Mouse (Mus musculus) forebrain, postnatal 0 days (tissue): ENCODE data around the gene 2310011J03Rik. TPM values are rescaled to one million over a fixed set of nuclear protein-coding genes. Genes with fewer than 3 reads are reported as not detected.
A peak's percentile ranks its signal among the peaks of the same experiment; 100 is the strongest.

Experiments
- ATAC-seq: fragments of 200-750 bp; cut with Nextera tagmentation; 2 replicates; pipeline ENCODE4 v1.8.0; 2017; ENCODE audit warnings: mild to moderate bottlenecking, moderate library complexity
- DNase-seq: peaks from one replicate; pipeline ENCODE4 v3.0.0-alpha.2; 2015
- H3K27ac ChIP-seq: fragments of 300-500 bp; sonication (generic); 2 replicates; pipeline ENCODE4 v1.5.1; 2014; ENCODE audit warnings: low read depth, mild to moderate bottlenecking, antibody characterized with exemption, low read length, moderate library complexity, mixed read lengths
- H3K27me3 ChIP-seq: fragments of 300-500 bp; sonication (generic); 2 replicates; pipeline ENCODE4 v1.6.1; 2014; ENCODE audit warnings: mild to moderate bottlenecking, low read length, mixed read lengths; ENCODE audit not compliant: insufficient read depth
- H3K36me3 ChIP-seq: fragments of 300-500 bp; sonication (generic); 2 replicates; pipeline ENCODE4 v1.6.1; 2014; ENCODE audit warnings: mild to moderate bottlenecking, moderate library complexity; ENCODE audit not compliant: insufficient read depth
- H3K4me1 ChIP-seq: fragments of 300-500 bp; sonication (generic); 2 replicates; pipeline ENCODE4 v1.6.1; 2014; ENCODE audit warnings: antibody characterized with exemption; ENCODE audit not compliant: insufficient read depth
- H3K4me2 ChIP-seq: fragments of 300-500 bp; sonication (generic); 2 replicates; pipeline ENCODE4 v1.6.1; 2014; ENCODE audit warnings: low read depth, mild to moderate bottlenecking, moderate library complexity
- H3K4me3 ChIP-seq: fragments of 300-500 bp; sonication (generic); 2 replicates; pipeline ENCODE4 v1.5.1; 2014; ENCODE audit warnings: low read depth, low read length, mixed read lengths
- H3K9ac ChIP-seq: fragments of 300-500 bp; sonication (generic); 2 replicates; pipeline ENCODE4 v1.6.1; 2014; ENCODE audit warnings: mild to moderate bottlenecking
- H3K9me3 ChIP-seq: fragments of 300-500 bp; sonication (generic); 2 replicates; pipeline ENCODE4 v1.6.1; 2016; ENCODE audit warnings: low read length
- CTCF ChIP-seq: sonication (generic); IDR thresholded peaks from 2 replicates; pipeline ENCODE4 v1.5.1; 2016; ENCODE audit warnings: antibody characterized with exemption, control low read depth, low read depth
- WGBS: fragments of 180-500 bp; shearing (Covaris S2); extraction: QIAGEN DNeasy Blood & Tissue Kit; methylation state at CpG from one replicate; pipeline ENCODE4 v1.1.7; 2014; 5-methylcytosine and 5-hydroxymethylcytosine counted together
- microRNA-seq, 2 experiments: library from miRNA; unstranded; fragments of <30 nt; microRNA quantifications; one replicate each; pipeline ENCODE4; 2016
- polyA plus RNA-seq: library from polyadenylated mRNA; unstranded; fragments of >200 nt; fragmentation: Nextera tagmentation; extraction: Ambion mirVana; gene quantifications from 2 replicates; pipeline ENCODE4 v1.2.1, GENCODE M21; 2015
- total RNA-seq: library from RNA; depleted of rRNA; stranded (reverse); fragments of >200 nt; gene quantifications from 2 replicates; pipeline ENCODE4 v1.2.3, GENCODE M21; 2014; rRNA removed

The 2310011J03Rik gene
- total and polyA plus RNA-seq, 2 experiments from 2014 or later: 22.8 to 32.4 TPM

- Histone ChIP-seq H3K27me3 (no peaks in the 10 kb centered on the region), H3K27ac (no peak overlapping the region), H3K4me2 (no peak overlapping the region), H3K4me3 (no peak overlapping the region), H3K4me1 (no peaks in the 10 kb centered on the region), H3K9me3 (no peaks in the 10 kb centered on the region), H3K36me3 (peaks cover 55% of the 10 kb centered on the region), H3K9ac (no peak overlapping the region)
- 91% methylated on average over 5 of the region's 5 CpGs for WGBS
- DNase-seq: no peak
- no peak for TF ChIP-seq CTCF
- ATAC-seq: no peak
These were observed 44.1 kb downstream of the 2310011J03Rik start for GRCm38 (mm10) chr10:80276238-80276637.

GRCm38 (mm10) chr10:80273847-80274246 lies 46.5 kb downstream of the 2310011J03Rik start:
- no peak for ATAC-seq
- Histone ChIP-seq H3K9me3 (no peaks in the 10 kb centered on the region), H3K27ac (no peak overlapping the region), H3K4me2 (no peak overlapping the region), H3K4me1 (no peaks in the 10 kb centered on the region), H3K27me3 (no peaks in the 10 kb centered on the region), H3K9ac (no peak overlapping the region), H3K36me3 (peaks cover 33% of the 10 kb centered on the region), H3K4me3 (no peak overlapping the region)
- no peak for TF ChIP-seq CTCF
- DNase-seq: no peak
- WGBS: 87% methylated on average over 3 of the region's 3 CpGs

GRCm38 (mm10) chr10:80271870-80272585 lies 48.3 kb downstream of the 2310011J03Rik start:
- Histone ChIP-seq H3K27me3 (no peaks in the 10 kb centered on the region), H3K27ac (no peak overlapping the region), H3K4me2 (no peak overlapping the region), H3K4me1 (peaks cover 9% of the 10 kb centered on the region), H3K4me3 (no peak overlapping the region), H3K36me3 (peaks cover 14% of the 10 kb centered on the region), H3K9me3 (no peaks in the 10 kb centered on the region), H3K9ac (no peak overlapping the region)
- 90% methylated on average over 8 of the region's 8 CpGs for WGBS
- ATAC-seq (no peak), DNase-seq (no peak)
- no peak for TF ChIP-seq CTCF

GRCm38 (mm10) chr10:80271186-80271843 lies 49.0 kb downstream of the 2310011J03Rik start:
- H3K9ac ChIP-seq: no peak overlapping the region
- H3K9me3 ChIP-seq: no peaks in the 10 kb centered on the region
- no peak overlapping the region for H3K4me3 ChIP-seq
- H3K4me2 ChIP-seq: no peak overlapping the region
- DNase-seq (no peak), ATAC-seq (no peak)
- H3K4me1 ChIP-seq: peaks cover 15% of the 10 kb centered on the region
- H3K27ac ChIP-seq: no peak overlapping the region
- no peak for TF ChIP-seq CTCF
- 90% methylated on average over 5 of the region's 5 CpGs for WGBS
- no peaks in the 10 kb centered on the region for H3K27me3 ChIP-seq
- H3K36me3 ChIP-seq: peaks cover 12% of the 10 kb centered on the region; the same call in 1 of the 2 replicates

GRCm38 (mm10) chr10:80270734-80271181 lies 49.6 kb downstream of the 2310011J03Rik start:
- H3K9me3 ChIP-seq: no peaks in the 10 kb centered on the region
- no peaks in the 10 kb centered on the region for H3K27me3 ChIP-seq
- peaks cover 7% of the 10 kb centered on the region; the same call in 1 of the 2 replicates for H3K36me3 ChIP-seq
- peak overlapping the region; percentile 22; the same call in 1 of the 2 replicates for H3K9ac ChIP-seq
- no peak overlapping the region for H3K27ac ChIP-seq
- no peak overlapping the region for H3K4me3 ChIP-seq
- TF ChIP-seq CTCF: no peak
- peaks cover 15% of the 10 kb centered on the region for H3K4me1 ChIP-seq
- no peak overlapping the region for H3K4me2 ChIP-seq
- WGBS: 66% methylated on average over 6 of the region's 6 CpGs
- DNase-seq: no peak
- ATAC-seq: no peak

- Histone ChIP-seq H3K4me1 (peaks cover 15% of the 10 kb centered on the region), H3K36me3 (peaks cover 4% of the 10 kb centered on the region; the same call in 1 of the 2 replicates), H3K9ac (peak overlapping the region; percentile 22; the same call in 1 of the 2 replicates), H3K4me2 (no peak overlapping the region), H3K9me3 (no peaks in the 10 kb centered on the region), H3K27ac (no peak overlapping the region), H3K4me3 (no peak overlapping the region), H3K27me3 (no peaks in the 10 kb centered on the region)
- TF ChIP-seq CTCF: no peak
- no peak for ATAC-seq
- 98% methylated on average over 2 of the region's 2 CpGs for WGBS
- no peak for DNase-seq
These were observed 50.2 kb downstream of the 2310011J03Rik start for GRCm38 (mm10) chr10:80270099-80270498.

Small RNAs within 50 kb of the gene (microRNA-seq; reads per million reads assigned to microRNA genes)
- 0.85 to 1.5 reads per million in 2 experiments for gene Mir6911

Other genes starting within 250 kb of the 2310011J03Rik start
- gene Sbno2, start 215.0 kb downstream of the 2310011J03Rik start, total RNA-seq: 19.2 and 24.2 TPM in 2 replicates
- gene Sbno2, start 215.0 kb downstream of the 2310011J03Rik start, polyA plus RNA-seq: 4.6 and 6.8 TPM in 2 replicates
- 77.2 and 77.8 TPM in 2 replicates for gene Stk11, start 204.7 kb downstream of the 2310011J03Rik start, total RNA-seq
- 13.6 and 14.8 TPM in 2 replicates for gene Stk11, start 204.7 kb downstream of the 2310011J03Rik start, polyA plus RNA-seq
- 154 and 193 TPM in 2 replicates for gene Atp5d, start 181.9 kb downstream of the 2310011J03Rik start, total RNA-seq
- gene Atp5d, start 181.9 kb downstream of the 2310011J03Rik start, polyA plus RNA-seq: 633 and 650 TPM in 2 replicates
- gene Cbarp, start 179.7 kb downstream of the 2310011J03Rik start, total RNA-seq: 114 and 151 TPM in 2 replicates
- gene Cbarp, start 179.7 kb downstream of the 2310011J03Rik start, polyA plus RNA-seq: 57.5 and 68.2 TPM in 2 replicates
- 91.5 and 120 TPM in 2 replicates for gene Midn, start 172.3 kb downstream of the 2310011J03Rik start, total RNA-seq
- 19.3 and 21.3 TPM in 2 replicates for gene Midn, start 172.3 kb downstream of the 2310011J03Rik start, polyA plus RNA-seq
- 345 and 424 TPM in 2 replicates for gene Cirbp, start 154.6 kb downstream of the 2310011J03Rik start, total RNA-seq
- gene Cirbp, start 154.6 kb downstream of the 2310011J03Rik start, polyA plus RNA-seq: 834 and 838 TPM in 2 replicates
- gene 1600002K03Rik, start 147.6 kb downstream of the 2310011J03Rik start, total RNA-seq: 4.2 and 5.0 TPM in 2 replicates
- 5.0 and 6.0 TPM in 2 replicates for gene 1600002K03Rik, start 147.6 kb downstream of the 2310011J03Rik start, polyA plus RNA-seq
- gene Efna2, start 141.1 kb downstream of the 2310011J03Rik start, total RNA-seq: 29.0 and 30.9 TPM in 2 replicates
- gene Efna2, start 141.1 kb downstream of the 2310011J03Rik start, polyA plus RNA-seq: 30.6 and 31.3 TPM in 2 replicates
- 57.6 and 60.7 TPM in 2 replicates for gene Mum1, start 94.1 kb downstream of the 2310011J03Rik start, total RNA-seq
- gene Mum1, start 94.1 kb downstream of the 2310011J03Rik start, polyA plus RNA-seq: 41.1 and 50.4 TPM in 2 replicates
- gene Ndufs7, start 71.4 kb downstream of the 2310011J03Rik start, total RNA-seq: 162 and 212 TPM in 2 replicates
- 343 and 394 TPM in 2 replicates for gene Ndufs7, start 71.4 kb downstream of the 2310011J03Rik start, polyA plus RNA-seq
- gene Gamt, start 59.5 kb downstream of the 2310011J03Rik start, total RNA-seq: 15.2 and 18.2 TPM in 2 replicates
- 20.8 and 21.8 TPM in 2 replicates for gene Gamt, start 59.5 kb downstream of the 2310011J03Rik start, polyA plus RNA-seq
- gene Dazap1, start 59.1 kb downstream of the 2310011J03Rik start, total RNA-seq: 120 and 122 TPM in 2 replicates
- gene Dazap1, start 59.1 kb downstream of the 2310011J03Rik start, polyA plus RNA-seq: 42.4 and 46.1 TPM in 2 replicates
- gene Rps15, start 28.1 kb downstream of the 2310011J03Rik start, total RNA-seq: 1,181 and 1,718 TPM in 2 replicates
- 681 and 897 TPM in 2 replicates for gene Rps15, start 28.1 kb downstream of the 2310011J03Rik start, polyA plus RNA-seq
- 309 and 328 TPM in 2 replicates for gene Apc2, start 24.6 kb downstream of the 2310011J03Rik start, total RNA-seq
- gene Apc2, start 24.6 kb downstream of the 2310011J03Rik start, polyA plus RNA-seq: 85.3 and 112 TPM in 2 replicates
- 3.4 and 3.8 TPM in 2 replicates for gene Pcsk4, start 9.0 kb upstream of the 2310011J03Rik start, total RNA-seq
- 7.4 TPM in 2 replicates for gene Pcsk4, start 9.0 kb upstream of the 2310011J03Rik start, polyA plus RNA-seq
- gene Reep6, start 9.4 kb upstream of the 2310011J03Rik start, total RNA-seq: 1.8 and 2.7 TPM in 2 replicates
- 5.1 and 6.4 TPM in 2 replicates for gene Reep6, start 9.4 kb upstream of the 2310011J03Rik start, polyA plus RNA-seq
- gene Adamtsl5, start 27.9 kb upstream of the 2310011J03Rik start, total RNA-seq: 0.31 and 0.33 TPM in 2 replicates
- gene Adamtsl5, start 27.9 kb upstream of the 2310011J03Rik start, polyA plus RNA-seq: 0.70 and 0.81 TPM in 2 replicates
- gene Plk5, start 35.9 kb upstream of the 2310011J03Rik start, total RNA-seq: 8.3 and 12.9 TPM in 2 replicates
- 4.6 and 7.4 TPM in 2 replicates for gene Plk5, start 35.9 kb upstream of the 2310011J03Rik start, polyA plus RNA-seq
- gene Mex3d, start 67.1 kb upstream of the 2310011J03Rik start, total RNA-seq: 107 and 120 TPM in 2 replicates
- gene Mex3d, start 67.1 kb upstream of the 2310011J03Rik start, polyA plus RNA-seq: 18.3 and 18.4 TPM in 2 replicates
- 37.9 and 43.9 TPM in 2 replicates for gene Mbd3, start 79.0 kb upstream of the 2310011J03Rik start, total RNA-seq
- gene Mbd3, start 79.0 kb upstream of the 2310011J03Rik start, polyA plus RNA-seq: 183 and 196 TPM in 2 replicates
- 230 and 424 TPM in 2 replicates for gene Uqcr11, start 86.3 kb upstream of the 2310011J03Rik start, total RNA-seq
- 688 and 881 TPM in 2 replicates for gene Uqcr11, start 86.3 kb upstream of the 2310011J03Rik start, polyA plus RNA-seq
- 69.0 and 91.4 TPM in 2 replicates for gene Tcf3, start 113.1 kb upstream of the 2310011J03Rik start, total RNA-seq
- gene Tcf3, start 113.1 kb upstream of the 2310011J03Rik start, polyA plus RNA-seq: 34.3 and 36.1 TPM in 2 replicates
- 0.62 and 1.9 TPM in 2 replicates for gene Onecut3, start 174.3 kb upstream of the 2310011J03Rik start, total RNA-seq
- gene Onecut3, start 174.3 kb upstream of the 2310011J03Rik start, polyA plus RNA-seq: 0.03 and 0.18 TPM in 2 replicates
- 0.05 and 0.38 TPM in 2 replicates for gene Atp8b3, start 218.6 kb upstream of the 2310011J03Rik start, total RNA-seq
- gene Atp8b3, start 218.6 kb upstream of the 2310011J03Rik start, polyA plus RNA-seq: 0.16 and 0.46 TPM in 2 replicates
- gene Rexo1, start 241.0 kb upstream of the 2310011J03Rik start, total RNA-seq: 40.3 and 41.9 TPM in 2 replicates
- gene Rexo1, start 241.0 kb upstream of the 2310011J03Rik start, polyA plus RNA-seq: 27.9 and 30.5 TPM in 2 replicates